Mouse (Mus musculus) gastrocnemius, postnatal 4 days (tissue): ENCODE results near the gene Adcy7. TPM values are rescaled to one million over a fixed set of nuclear protein-coding genes. Genes with fewer than 3 reads are reported as not detected.

ENCODE experiments used
- DNase-seq, 2 experiments: peaks; one replicate each; pipeline ENCODE4 v3.0.0; 2021 to 2022; ENCODE audit warnings: low spot score in 2 of 2, mixed read lengths in 2 of 2
- total RNA-seq, 2 experiments: library from RNA; stranded (reverse); gene quantifications; 2 replicates each; pipeline ENCODE4 v1.2.3; 2021

The Adcy7 gene
- total RNA-seq, 2 experiments from 2014 or later: 16.8 to 22.7 TPM

- DNase-seq: no peak
Measured at GRCm38 (mm10) chr8:88270086-88270485, 2.1 kb upstream of the Adcy7 start.

GRCm38 (mm10) chr8:88273051-88273430 lies 838 bp downstream of the Adcy7 start:
- peak in 1 of 2 experiments; percentile 20 for DNase-seq

- DNase-seq: no peak
Measured at GRCm38 (mm10) chr8:88274090-88274489, 1.9 kb downstream of the Adcy7 start.

GRCm38 (mm10) chr8:88279220-88279619 lies 7.0 kb downstream of the Adcy7 start:
- no peak for DNase-seq

- no peak for DNase-seq
Measured at GRCm38 (mm10) chr8:88279670-88280069, 7.5 kb downstream of the Adcy7 start.

GRCm38 (mm10) chr8:88280904-88281303 lies 8.7 kb downstream of the Adcy7 start:
- DNase-seq: no peak

GRCm38 (mm10) chr8:88282684-88283083 lies 10.5 kb downstream of the Adcy7 start:
- DNase-seq: peak; percentile 57 to 78

GRCm38 (mm10) chr8:88283243-88284115 lies 11.3 kb downstream of the Adcy7 start:
- no peak for DNase-seq

- DNase-seq: no peak
Measured at GRCm38 (mm10) chr8:88284738-88285137, 12.5 kb downstream of the Adcy7 start.

- no peak for DNase-seq
Measured at GRCm38 (mm10) chr8:88285469-88286356, 13.5 kb downstream of the Adcy7 start.

GRCm38 (mm10) chr8:88286421-88286960 lies 14.3 kb downstream of the Adcy7 start:
- no peak for DNase-seq

- DNase-seq: peak in 1 of 2 experiments; percentile 69
Measured at GRCm38 (mm10) chr8:88288622-88289242, 16.5 kb downstream of the Adcy7 start.

GRCm38 (mm10) chr8:88289901-88290300 lies 17.7 kb downstream of the Adcy7 start:
- DNase-seq: no peak

GRCm38 (mm10) chr8:88290326-88291304 lies 18.4 kb downstream of the Adcy7 start:
- DNase-seq: no peak

GRCm38 (mm10) chr8:88291305-88291690 lies 19.1 kb downstream of the Adcy7 start:
- no peak for DNase-seq

- no peak for DNase-seq
Measured at GRCm38 (mm10) chr8:88292926-88293325, 20.7 kb downstream of the Adcy7 start.

- no peak for DNase-seq
Measured at GRCm38 (mm10) chr8:88293590-88294356, 21.6 kb downstream of the Adcy7 start.

- no peak for DNase-seq
Measured at GRCm38 (mm10) chr8:88294977-88295376, 22.8 kb downstream of the Adcy7 start.
